In the genomic region with DNA sequence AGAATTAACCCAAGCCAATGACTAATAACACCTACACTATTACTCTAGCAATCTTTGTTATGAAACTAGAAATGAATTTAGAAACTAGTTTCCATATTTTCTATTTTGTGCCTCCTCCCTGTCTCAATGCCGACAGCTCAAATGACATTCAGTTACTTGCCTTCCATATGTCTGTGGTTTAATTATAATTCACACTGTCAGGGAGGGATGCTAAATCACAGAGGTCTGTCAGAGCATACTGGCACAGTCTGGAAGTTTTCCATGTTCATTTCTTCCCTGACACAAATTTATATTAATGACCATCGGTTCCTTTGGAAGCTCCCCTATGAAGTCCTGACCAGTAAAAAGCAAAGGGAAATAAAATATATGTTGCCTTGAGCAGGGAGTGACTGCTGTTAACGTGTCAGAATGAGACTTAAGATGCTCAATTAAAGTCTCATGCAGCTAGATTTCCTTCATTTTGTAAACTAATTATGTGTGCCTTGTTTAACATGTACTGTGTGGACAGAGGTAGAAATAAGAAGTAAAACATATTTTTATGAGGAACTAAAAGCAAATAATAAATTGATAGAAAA, we compare ENCODE assay signal across 25 mouse cellular contexts.
DNase-seq lines count a peak whose midpoint lies in the region; ATAC-seq and TF ChIP-seq lines count a peak whose summit lies in the region.
"Had no signal": no experiment of that assay in that cellular context is flagged by ENCODE, and none has a peak within 500 bp of the region (broad histone marks: within the 10 kb centered on the region; RNA-seq: fewer than 3 reads in every experiment).

No protein-coding gene starts in this region.

- no peaks in the 10 kb centered on the region for H3K9me3 ChIP-seq in forebrain, embryonic 14.5 days (replicated peaks; ENCODE audit: control insufficient read depth, low read length)
- no peaks in the 10 kb centered on the region for H3K9me3 ChIP-seq in forebrain, embryonic 11.5 days (ENCODE audit: control insufficient read depth, low read length)
- H3K9me3 ChIP-seq in midbrain, postnatal 0 days (ENCODE audit: low read length) = no peaks in the 10 kb centered on the region
- no peaks in the 10 kb centered on the region for H3K9me3 ChIP-seq in midbrain, embryonic 10.5 days (replicated peaks)
- no peaks in the 10 kb centered on the region for H3K9me3 ChIP-seq in neural tube, embryonic 15.5 days (replicated peaks)
- H3K9me3 ChIP-seq: G1E; neural tube, embryonic 13.5 days; stomach, embryonic 15.5 days had no signal

- no peak overlapping the region for H3K9ac ChIP-seq in forebrain, embryonic 14.5 days (ENCODE audit: low read length)
- no peak overlapping the region for H3K9ac ChIP-seq in forebrain, embryonic 11.5 days (ENCODE audit: low read length)
- no peak overlapping the region for H3K9ac ChIP-seq in midbrain, postnatal 0 days (replicated peaks; ENCODE audit: low read length, poor library complexity, severe bottlenecking)
- no peak overlapping the region for H3K9ac ChIP-seq in neural tube, embryonic 15.5 days (replicated peaks)
- H3K9ac ChIP-seq: neural tube, embryonic 13.5 days; stomach, embryonic 15.5 days had no signal

- no peaks in the 10 kb centered on the region for H3K27me3 ChIP-seq in forebrain, embryonic 14.5 days (replicated peaks; ENCODE audit: control insufficient read depth, insufficient read depth, low read length)
- H3K27me3 ChIP-seq in forebrain, embryonic 11.5 days (ENCODE audit: control insufficient read depth, insufficient read depth, low read length) = no peaks in the 10 kb centered on the region
- H3K27me3 ChIP-seq in midbrain, postnatal 0 days (ENCODE audit: insufficient read depth, low read length) = no peaks in the 10 kb centered on the region
- no peaks in the 10 kb centered on the region for H3K27me3 ChIP-seq in midbrain, embryonic 10.5 days (ENCODE audit: low read depth, poor library complexity, severe bottlenecking)
- H3K27me3 ChIP-seq in neural tube, embryonic 15.5 days (replicated peaks) = no peaks in the 10 kb centered on the region
- H3K27me3 ChIP-seq: neural tube, embryonic 13.5 days; stomach, embryonic 15.5 days had no signal

- no peak overlapping the region for H3K4me2 ChIP-seq in forebrain, embryonic 14.5 days (ENCODE audit: low read length)
- no peak overlapping the region for H3K4me2 ChIP-seq in forebrain, embryonic 11.5 days (ENCODE audit: low read depth, low read length, severe bottlenecking)
- H3K4me2 ChIP-seq in midbrain, postnatal 0 days (ENCODE audit: low read depth, low read length, poor library complexity, severe bottlenecking) = no peak overlapping the region
- no peak overlapping the region for H3K4me2 ChIP-seq in neural tube, embryonic 15.5 days
- H3K4me2 ChIP-seq: liver, embryonic 11.5 days; neural tube, embryonic 13.5 days; stomach, embryonic 15.5 days had no signal

- WGBS in forebrain, embryonic 14.5 days = 56% methylated on average over 3 of the region's 3 CpGs
- 86% methylated on average over 3 of the region's 3 CpGs for WGBS in forebrain, embryonic 11.5 days
- WGBS in midbrain, postnatal 0 days = 62% methylated on average over 3 of the region's 3 CpGs
- 84% methylated on average over 3 of the region's 3 CpGs for WGBS in midbrain, embryonic 10.5 days
- 41% methylated on average over 3 of the region's 3 CpGs for WGBS in neural tube, embryonic 15.5 days

- no peak overlapping the region for H3K4me3 ChIP-seq in forebrain, embryonic 14.5 days (ENCODE audit: low read depth, low read length)
- H3K4me3 ChIP-seq in forebrain, embryonic 11.5 days (ENCODE audit: low read depth, low read length) = no peak overlapping the region
- no peak overlapping the region for H3K4me3 ChIP-seq in midbrain, postnatal 0 days (ENCODE audit: low read depth, low read length)
- no peak overlapping the region for H3K4me3 ChIP-seq in midbrain, embryonic 10.5 days
- no peak overlapping the region for H3K4me3 ChIP-seq in neural tube, embryonic 15.5 days (replicated peaks)
- H3K4me3 ChIP-seq: heart, adult 2 months; left cerebral cortex, adult 2 months; neural tube, embryonic 13.5 days; stomach, embryonic 15.5 days had no signal

- DNase-seq in forebrain, embryonic 14.5 days (ENCODE audit: low spot score) = peak; percentile 76
- no peak for DNase-seq in forebrain, embryonic 11.5 days (ENCODE audit: low spot score)
- peak; percentile 3 to 46 for DNase-seq in layer of hippocampus, adult 18-20 months (ENCODE audit: low spot score in 2 of 2)
- DNase-seq in layer of hippocampus, adult 9-10 months (ENCODE audit: low spot score) = no peak
- DNase-seq in midbrain, postnatal 0 days (ENCODE audit: low spot score) = peak; percentile 47
- DNase-seq in midbrain, embryonic 10.5 days (ENCODE audit: low spot score) = no peak
- DNase-seq in heart, adult 11 months = no peak
- DNase-seq: adrenal gland, postnatal 14 days; cerebellum, adult 18-20 months; gastrocnemius, postnatal 14 days; heart, adult 2 months; heart, postnatal 4 days; kidney, adult 8-10 months; kidney, postnatal 14 days; lung, adult 18-20 months; lung, postnatal 14 days; right cerebral cortex, postnatal 14 days; thymus, adult 2 months had no signal

- H3K36me3 ChIP-seq in forebrain, embryonic 14.5 days (ENCODE audit: control insufficient read depth, insufficient read depth, low read length) = no peaks in the 10 kb centered on the region
- no peaks in the 10 kb centered on the region for H3K36me3 ChIP-seq in forebrain, embryonic 11.5 days (ENCODE audit: control insufficient read depth, insufficient read depth, low read length)
- H3K36me3 ChIP-seq in midbrain, postnatal 0 days (ENCODE audit: insufficient read depth, low read length) = no peaks in the 10 kb centered on the region
- no peaks in the 10 kb centered on the region for H3K36me3 ChIP-seq in midbrain, embryonic 10.5 days
- no peaks in the 10 kb centered on the region for H3K36me3 ChIP-seq in neural tube, embryonic 15.5 days
- H3K36me3 ChIP-seq: G1E; neural tube, embryonic 13.5 days; stomach, embryonic 15.5 days had no signal

- no peak for TF ChIP-seq CTCF in midbrain, postnatal 0 days (IDR thresholded peaks at IDR 0.05)

- no peak overlapping the region for H3K27ac ChIP-seq in forebrain, embryonic 14.5 days (ENCODE audit: low read depth, low read length)
- H3K27ac ChIP-seq in forebrain, embryonic 11.5 days (ENCODE audit: low read depth, low read length) = no peak overlapping the region
- no peak overlapping the region for H3K27ac ChIP-seq in midbrain, postnatal 0 days (ENCODE audit: low read depth, low read length)
- H3K27ac ChIP-seq in midbrain, embryonic 10.5 days (replicated peaks) = no peak overlapping the region
- no peak overlapping the region for H3K27ac ChIP-seq in neural tube, embryonic 15.5 days (replicated peaks)
- H3K27ac ChIP-seq: heart, adult 2 months; left cerebral cortex, adult 2 months; neural tube, embryonic 13.5 days; stomach, embryonic 15.5 days had no signal

- ATAC-seq in forebrain, embryonic 14.5 days = peak; percentile 88
- no peak for ATAC-seq in forebrain, embryonic 11.5 days (replicated peaks; ENCODE audit: low FRiP score)
- ATAC-seq in midbrain, postnatal 0 days (ENCODE audit: low FRiP score) = no peak
- 0 out of 2 replicates have a peak, but pooled peaks have one; percentile 31 for ATAC-seq in neural tube, embryonic 15.5 days (ENCODE audit: low FRiP score)
- ATAC-seq: activated CD4-positive, CD25-positive, alpha-beta regulatory T cell, adult 4 months had no signal

- H3K4me1 ChIP-seq in forebrain, embryonic 14.5 days (ENCODE audit: control insufficient read depth, insufficient read depth, low read length) = 0 out of 2 replicates have a peak, but pooled peaks cover 3% of the 10 kb centered on the region
- H3K4me1 ChIP-seq in forebrain, embryonic 11.5 days (replicated peaks; ENCODE audit: control insufficient read depth, insufficient read depth, low read length) = no peaks in the 10 kb centered on the region
- H3K4me1 ChIP-seq in midbrain, postnatal 0 days (ENCODE audit: insufficient read depth, low read length) = no peaks in the 10 kb centered on the region
- no peaks in the 10 kb centered on the region for H3K4me1 ChIP-seq in midbrain, embryonic 10.5 days
- no peaks in the 10 kb centered on the region for H3K4me1 ChIP-seq in neural tube, embryonic 15.5 days
- H3K4me1 ChIP-seq: neural tube, embryonic 13.5 days; stomach, embryonic 15.5 days had no signal

Comparison
In these comparisons a context has a peak if more than half of its experiments do, and no peak if none do; other contexts are left out.
1. ATAC-seq: peak in forebrain, embryonic 14.5 days (single experiment) and neural tube, embryonic 15.5 days (single experiment); none in forebrain, embryonic 11.5 days (single experiment) and midbrain, postnatal 0 days (single experiment).
2. DNase-seq: peak in forebrain, embryonic 14.5 days (single experiment), layer of hippocampus, adult 18-20 months (2 of 2) and midbrain, postnatal 0 days (single experiment); none in forebrain, embryonic 11.5 days (single experiment), layer of hippocampus, adult 9-10 months (single experiment), midbrain, embryonic 10.5 days (single experiment) and heart, adult 11 months (single experiment).